Mouse (Mus musculus) ovary, postnatal 14 days (tissue): ENCODE results near the gene Klra8.
"Not testable (repeated sequence)": the region's sequence is repeated elsewhere in the genome, so short reads cannot be mapped to it uniquely, and the experiment has no call there.

Source experiments
- DNase-seq: peaks from one replicate; pipeline ENCODE4 v3.0.0; 2022; ENCODE audit warnings: low spot score

Klra8 gene

GRCm38 (mm10) chr6:130129798-130130197, at the start of gene Klra8:
TSS of gene Klra8 (minus strand) at chr6:130129898.
- not testable (repeated sequence) for DNase-seq

- no peak for DNase-seq
Observed at GRCm38 (mm10) chr6:130110485-130110884, 19.2 kb downstream of the Klra8 start.

GRCm38 (mm10) chr6:130102743-130103142, 27.0 kb downstream of the Klra8 start:
- DNase-seq = not testable (repeated sequence)

- DNase-seq = no peak
Observed at GRCm38 (mm10) chr6:130092336-130092948, 37.3 kb downstream of the Klra8 start.

GRCm38 (mm10) chr6:130067171-130067570, 62.5 kb downstream of the Klra8 start, which contains the start of gene Klra4:
TSS of gene Klra4 (minus strand) at chr6:130067271.
- DNase-seq = not testable (repeated sequence)
